In genomic region chr2:156844715-156845114, GRCm38 (mm10) we compare ENCODE assay signal across 11 mouse cellular contexts. TPM values are rescaled to one million over a fixed set of nuclear protein-coding genes. Genes with fewer than 3 reads are reported as not detected.
DNase-seq lines count a peak whose midpoint lies in the region; ATAC-seq and TF ChIP-seq lines count a peak whose summit lies in the region.
"Had no signal": no experiment of that assay in that cellular context is flagged by ENCODE, and none has a peak within 500 bp of the region (broad histone marks: within the 10 kb centered on the region; RNA-seq: fewer than 3 reads in every experiment).

No protein-coding gene starts in this region.

- H3K4me3 ChIP-seq in intestine, embryonic 15.5 days (replicated peaks) = no peak overlapping the region
- no peak overlapping the region for H3K4me3 ChIP-seq in intestine, postnatal 0 days (ENCODE audit: low read depth, low read length)
- H3K4me3 ChIP-seq in ES-Bruce4 (ENCODE audit: low read depth, low read length) = peak overlapping the region; percentile 1; the same call in 1 of the 2 replicates
- no peak overlapping the region for H3K4me3 ChIP-seq in embryonic facial prominence, embryonic 11.5 days (ENCODE audit: low read depth, low read length)
- no peak overlapping the region for H3K4me3 ChIP-seq in limb, embryonic 14.5 days (replicated peaks; ENCODE audit: low read length)
- H3K4me3 ChIP-seq: erythroblast, embryonic 14.5 days; hindbrain, embryonic 15.5 days; liver, embryonic 13.5 days had no signal

- no peak for TF ChIP-seq CTCF in intestine, postnatal 0 days (IDR thresholded peaks at IDR 0.05; ENCODE audit: low read depth)
- TF ChIP-seq CTCF in ES-Bruce4 (IDR thresholded peaks at IDR 0.05; ENCODE audit: low read depth, low read length) = no peak

- no peaks in the 10 kb centered on the region for H3K27me3 ChIP-seq in intestine, embryonic 15.5 days (replicated peaks)
- no peaks in the 10 kb centered on the region for H3K27me3 ChIP-seq in intestine, postnatal 0 days (replicated peaks; ENCODE audit: control insufficient read depth, insufficient read depth, low read length)
- H3K27me3 ChIP-seq in ES-Bruce4 (ENCODE audit: control insufficient read depth, insufficient read depth, low read length, poor library complexity, severe bottlenecking) = no peaks in the 10 kb centered on the region
- no peaks in the 10 kb centered on the region for H3K27me3 ChIP-seq in embryonic facial prominence, embryonic 11.5 days (ENCODE audit: control insufficient read depth, insufficient read depth, low read length)
- no peaks in the 10 kb centered on the region for H3K27me3 ChIP-seq in limb, embryonic 14.5 days (ENCODE audit: control insufficient read depth, insufficient read depth, low read length)
- H3K27me3 ChIP-seq: CH12.LX; liver, embryonic 13.5 days had no signal

- TF ChIP-seq POLR2A in ES-Bruce4 (IDR thresholded peaks at IDR 0.05; ENCODE audit: insufficient read depth, low read length) = no peak
- TF ChIP-seq POLR2A in limb, embryonic 14.5 days (IDR thresholded peaks at IDR 0.05; ENCODE audit: borderline replicate concordance, extremely low read depth, insufficient read depth, insufficient read length) = no peak

- peak; percentile 36 for DNase-seq in embryonic facial prominence, embryonic 11.5 days (ENCODE audit: low spot score)
- no peak for DNase-seq in limb, embryonic 14.5 days (ENCODE audit: low spot score)
- DNase-seq in adrenal gland, adult 8-10 months = no peak
- no peak for DNase-seq in layer of hippocampus, adult 9-10 months (ENCODE audit: low spot score)
- DNase-seq: liver, embryonic 13.5 days had no signal

- H3K9me3 ChIP-seq in intestine, embryonic 15.5 days = no peaks in the 10 kb centered on the region
- no peaks in the 10 kb centered on the region for H3K9me3 ChIP-seq in intestine, postnatal 0 days (ENCODE audit: control insufficient read depth)
- H3K9me3 ChIP-seq in ES-Bruce4 (replicated peaks; ENCODE audit: control insufficient read depth, insufficient read depth, low read length, poor library complexity, severe bottlenecking) = no peaks in the 10 kb centered on the region
- H3K9me3 ChIP-seq in embryonic facial prominence, embryonic 11.5 days (replicated peaks; ENCODE audit: control insufficient read depth, low read length) = no peaks in the 10 kb centered on the region
- H3K9me3 ChIP-seq in limb, embryonic 14.5 days (ENCODE audit: control insufficient read depth, low read length) = no peaks in the 10 kb centered on the region
- H3K9me3 ChIP-seq: hindbrain, embryonic 15.5 days; liver, embryonic 13.5 days had no signal

- TF ChIP-seq EP300 in ES-Bruce4 (IDR thresholded peaks at IDR 0.05; ENCODE audit: insufficient read depth, low read depth, low read length) = no peak

- no peak overlapping the region for H3K9ac ChIP-seq in intestine, embryonic 15.5 days
- H3K9ac ChIP-seq in intestine, postnatal 0 days (ENCODE audit: low read depth, low read length) = no peak overlapping the region
- peak overlapping the region; percentile 24 for H3K9ac ChIP-seq in ES-Bruce4 (ENCODE audit: low read depth, poor library complexity, severe bottlenecking)
- H3K9ac ChIP-seq in embryonic facial prominence, embryonic 11.5 days (replicated peaks; ENCODE audit: low read length) = no peak overlapping the region
- peak overlapping the region; percentile 12; the same call in 1 of the 2 replicates for H3K9ac ChIP-seq in limb, embryonic 14.5 days (ENCODE audit: low read depth, low read length, severe bottlenecking)
- H3K9ac ChIP-seq: hindbrain, embryonic 15.5 days; liver, embryonic 13.5 days had no signal

- peaks cover 45% of the 10 kb centered on the region for H3K4me1 ChIP-seq in intestine, embryonic 15.5 days (replicated peaks)
- H3K4me1 ChIP-seq in intestine, postnatal 0 days (replicated peaks; ENCODE audit: control insufficient read depth, insufficient read depth, low read length) = 0 out of 2 replicates have a peak, but pooled peaks cover 4% of the 10 kb centered on the region
- peaks cover 8% of the 10 kb centered on the region for H3K4me1 ChIP-seq in ES-Bruce4 (ENCODE audit: control insufficient read depth, insufficient read depth, low read length)
- peaks cover 7% of the 10 kb centered on the region for H3K4me1 ChIP-seq in embryonic facial prominence, embryonic 11.5 days (ENCODE audit: control insufficient read depth, insufficient read depth, low read length)
- peaks cover 41% of the 10 kb centered on the region for H3K4me1 ChIP-seq in limb, embryonic 14.5 days (ENCODE audit: control insufficient read depth, insufficient read depth, low read length)

- H3K36me3 ChIP-seq in intestine, embryonic 15.5 days = peaks cover 12% of the 10 kb centered on the region
- peaks cover 5% of the 10 kb centered on the region for H3K36me3 ChIP-seq in intestine, postnatal 0 days (ENCODE audit: control insufficient read depth, insufficient read depth)
- H3K36me3 ChIP-seq in ES-Bruce4 (ENCODE audit: control insufficient read depth, insufficient read depth, low read length, poor library complexity, severe bottlenecking) = peaks cover 10% of the 10 kb centered on the region
- H3K36me3 ChIP-seq in embryonic facial prominence, embryonic 11.5 days (replicated peaks; ENCODE audit: control insufficient read depth, insufficient read depth, low read depth, low read length) = peaks cover 3% of the 10 kb centered on the region
- H3K36me3 ChIP-seq in limb, embryonic 14.5 days (ENCODE audit: control insufficient read depth, insufficient read depth, low read length) = peaks cover 50% of the 10 kb centered on the region
- H3K36me3 ChIP-seq: hindbrain, embryonic 15.5 days had no signal

- no peak overlapping the region for H3K4me2 ChIP-seq in intestine, embryonic 15.5 days (replicated peaks)
- H3K4me2 ChIP-seq in intestine, postnatal 0 days (replicated peaks; ENCODE audit: low read depth) = no peak overlapping the region
- H3K4me2 ChIP-seq in embryonic facial prominence, embryonic 11.5 days (ENCODE audit: low read depth, low read length) = no peak overlapping the region
- H3K4me2 ChIP-seq in limb, embryonic 14.5 days (replicated peaks; ENCODE audit: low read depth, low read length, severe bottlenecking) = 0 out of 2 replicates have a peak overlapping the region, but pooled peaks have one; percentile 8
- H3K4me2 ChIP-seq: hindbrain, embryonic 15.5 days; liver, embryonic 13.5 days had no signal

- 57% methylated on average over 10 of the region's 10 CpGs for WGBS in intestine, embryonic 15.5 days
- WGBS in intestine, postnatal 0 days = 59% methylated on average over 10 of the region's 10 CpGs
- 26% methylated on average over 10 of the region's 10 CpGs for WGBS in embryonic facial prominence, embryonic 11.5 days
- WGBS in limb, embryonic 14.5 days = 41% methylated on average over 10 of the region's 10 CpGs

- no peak for ATAC-seq in intestine, embryonic 15.5 days
- ATAC-seq in intestine, postnatal 0 days = no peak
- no peak for ATAC-seq in embryonic facial prominence, embryonic 11.5 days (replicated peaks; ENCODE audit: insufficient number of reproducible peaks, low FRiP score, low TSS enrichment, low read depth)
- ATAC-seq in limb, embryonic 14.5 days (ENCODE audit: low FRiP score, low read depth) = no peak

- peak overlapping the region; percentile 6 for H3K27ac ChIP-seq in intestine, embryonic 15.5 days
- H3K27ac ChIP-seq in intestine, postnatal 0 days (ENCODE audit: low read depth, low read length) = no peak overlapping the region
- H3K27ac ChIP-seq in ES-Bruce4 (ENCODE audit: insufficient read depth, low read length) = peak overlapping the region; percentile 30
- peak overlapping the region; percentile 35; the same call in 1 of the 2 replicates for H3K27ac ChIP-seq in embryonic facial prominence, embryonic 11.5 days (replicated peaks; ENCODE audit: low read depth, low read length)
- H3K27ac ChIP-seq in limb, embryonic 14.5 days (replicated peaks; ENCODE audit: low read depth, low read length) = peak overlapping the region; percentile 66
- H3K27ac ChIP-seq: hindbrain, embryonic 15.5 days; liver, embryonic 13.5 days had no signal

RNA-seq across cellular contexts. Expression of gene Tgif2, which starts 4.9 kb away (rescaled TPM):
- 34.3 and 38.3 TPM in 2 replicates for polyA plus RNA-seq in intestine, embryonic 15.5 days (2015; fragmentation: Nextera tagmentation; extraction: Ambion mirVana)
- polyA plus RNA-seq in intestine, postnatal 0 days (2015; fragmentation: Nextera tagmentation; extraction: Ambion mirVana) = 6.4 and 7.0 TPM in 2 replicates
- polyA plus RNA-seq in ES-Bruce4 (2011; ENCODE audit: insufficient read depth, insufficient read length, low read depth, missing spikeins) = 32.9 and 33.8 TPM in 2 replicates
- polyA plus RNA-seq in embryonic facial prominence, embryonic 11.5 days (2014; fragmentation: Nextera tagmentation; extraction: Ambion mirVana) = 91.0 and 97.6 TPM in 2 replicates
- 57.2 and 82.2 TPM in 2 replicates for polyA plus RNA-seq in limb, embryonic 14.5 days (2012; rRNA removed)
- 64.9 and 71.7 TPM in 2 replicates for polyA plus RNA-seq in limb, embryonic 14.5 days (2014; fragmentation: Nextera tagmentation; extraction: Ambion mirVana)
- total RNA-seq in adrenal gland, adult 8-10 months (2022) = 1 to 10 TPM; 2.4 to 4.0 (median 3.8) TPM

RNA-seq across cellular contexts. Expression of gene 4930518I15Rik, which starts 13.0 kb away (rescaled TPM):
- 5.3 and 6.7 TPM in 2 replicates for polyA plus RNA-seq in intestine, embryonic 15.5 days (2015; fragmentation: Nextera tagmentation; extraction: Ambion mirVana)
- polyA plus RNA-seq in intestine, postnatal 0 days (2015; fragmentation: Nextera tagmentation; extraction: Ambion mirVana) = 1.3 and 1.8 TPM in 2 replicates
- polyA plus RNA-seq in ES-Bruce4 (2011; ENCODE audit: insufficient read depth, insufficient read length, low read depth, missing spikeins) = 2.3 and 3.3 TPM in 2 replicates
- polyA plus RNA-seq in embryonic facial prominence, embryonic 11.5 days (2014; fragmentation: Nextera tagmentation; extraction: Ambion mirVana) = 4.3 and 5.5 TPM in 2 replicates
- 2.6 and 3.2 TPM in 2 replicates for polyA plus RNA-seq in limb, embryonic 14.5 days (2012; rRNA removed)
- polyA plus RNA-seq in limb, embryonic 14.5 days (2014; fragmentation: Nextera tagmentation; extraction: Ambion mirVana) = 5.2 and 7.0 TPM in 2 replicates
- total RNA-seq in adrenal gland, adult 8-10 months (2022) = 1 to 10 TPM; 2.6 to 6.2 (median 4.0) TPM

RNA-seq across cellular contexts. Expression of gene Rab5if, which starts 18.2 kb away (rescaled TPM):
- polyA plus RNA-seq in intestine, embryonic 15.5 days (2015; fragmentation: Nextera tagmentation; extraction: Ambion mirVana) = 304 and 311 TPM in 2 replicates
- polyA plus RNA-seq in intestine, postnatal 0 days (2015; fragmentation: Nextera tagmentation; extraction: Ambion mirVana) = 272 and 279 TPM in 2 replicates
- polyA plus RNA-seq in ES-Bruce4 (2011; ENCODE audit: insufficient read depth, insufficient read length, low read depth, missing spikeins) = 92.7 and 98.2 TPM in 2 replicates
- polyA plus RNA-seq in embryonic facial prominence, embryonic 11.5 days (2014; fragmentation: Nextera tagmentation; extraction: Ambion mirVana) = 217 and 219 TPM in 2 replicates
- polyA plus RNA-seq in limb, embryonic 14.5 days (2012; rRNA removed) = 106 and 120 TPM in 2 replicates
- polyA plus RNA-seq in limb, embryonic 14.5 days (2014; fragmentation: Nextera tagmentation; extraction: Ambion mirVana) = 167 and 171 TPM in 2 replicates
- total RNA-seq in adrenal gland, adult 8-10 months (2022) = 100 to 1,000 TPM; 134 to 305 (median 233) TPM

RNA-seq across cellular contexts. Expression of gene Sla2, which starts 42.3 kb away (rescaled TPM):
- polyA plus RNA-seq in intestine, embryonic 15.5 days (2015; fragmentation: Nextera tagmentation; extraction: Ambion mirVana) = 0.53 and 0.66 TPM in 2 replicates
- polyA plus RNA-seq in intestine, postnatal 0 days (2015; fragmentation: Nextera tagmentation; extraction: Ambion mirVana) = 0.29 and 0.40 TPM in 2 replicates
- not detected in 2 replicates for polyA plus RNA-seq in ES-Bruce4 (2011; ENCODE audit: insufficient read depth, insufficient read length, low read depth, missing spikeins)
- 0.46 and 0.48 TPM in 2 replicates for polyA plus RNA-seq in embryonic facial prominence, embryonic 11.5 days (2014; fragmentation: Nextera tagmentation; extraction: Ambion mirVana)
- polyA plus RNA-seq in limb, embryonic 14.5 days (2012; rRNA removed) = 0.15 and 0.27 TPM in 2 replicates
- polyA plus RNA-seq in limb, embryonic 14.5 days (2014; fragmentation: Nextera tagmentation; extraction: Ambion mirVana) = 0.23 and 0.26 TPM in 2 replicates
- total RNA-seq in adrenal gland, adult 8-10 months (2022) = under 1 TPM in 1 of 4 experiments, not detected in 3; 0.14 TPM

Comparison
In these comparisons a context has a peak if more than half of its experiments do, and no peak if none do; other contexts are left out.
1. H3K9ac ChIP-seq: peak in ES-Bruce4 (single experiment) and limb, embryonic 14.5 days (single experiment); none in intestine, embryonic 15.5 days (single experiment), intestine, postnatal 0 days (single experiment) and embryonic facial prominence, embryonic 11.5 days (single experiment).